Mouse (Mus musculus): ENCODE measurements around the gene Cdk17. TPM values are rescaled to one million over a fixed set of nuclear protein-coding genes. Genes with fewer than 3 reads are reported as not detected.

The Cdk17 gene
- polyA plus RNA-seq, 1 experiment: 9.5 TPM

DNA sequence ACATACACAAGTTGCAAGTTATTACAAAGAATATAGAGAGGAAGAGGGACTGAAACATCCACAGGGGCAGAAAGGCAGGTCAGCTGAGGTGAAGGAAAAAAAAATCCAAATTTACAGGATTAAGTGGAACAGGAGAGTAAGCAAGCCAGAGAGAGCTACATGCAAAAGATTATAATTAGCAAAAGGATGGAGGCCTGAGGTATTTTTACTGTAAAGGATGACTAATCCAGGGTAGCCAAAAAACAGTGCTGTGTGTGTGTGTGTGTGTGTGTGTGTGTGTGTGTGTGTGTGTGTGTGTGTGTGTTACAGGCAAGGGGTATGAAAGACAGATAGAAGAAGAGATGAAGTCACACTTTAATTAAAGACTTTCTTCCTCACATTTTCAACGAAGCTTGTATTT, 31.3 kb upstream of the Cdk17 start:
- H3K36me3 ChIP-seq (ENCODE audit: control insufficient read depth, insufficient read depth, low read length): no peaks in the 10 kb centered on the region
- no peaks in the 10 kb centered on the region for H3K4me1 ChIP-seq (ENCODE audit: control insufficient read depth, insufficient read depth, low read length)
- H3K4me3 ChIP-seq (ENCODE audit: insufficient read depth, low read depth, low read length): no peak overlapping the region
- H3K27me3 ChIP-seq (replicated peaks; ENCODE audit: control insufficient read depth, insufficient read depth, low read length): no peaks in the 10 kb centered on the region
- no peak for DNase-seq
- WGBS: 61% methylated on average over 1 of the region's 1 CpGs
- TF ChIP-seq POLR2A (IDR thresholded peaks at IDR 0.05; ENCODE audit: low read depth, low read length) (no peak), CTCF (conservative IDR thresholded peaks at IDR 0.05; ENCODE audit: insufficient read depth, insufficient read length, low read depth, low read length) (no peak)
- no peak overlapping the region for H3K27ac ChIP-seq (ENCODE audit: insufficient read depth, low read depth, low read length)

DNA sequence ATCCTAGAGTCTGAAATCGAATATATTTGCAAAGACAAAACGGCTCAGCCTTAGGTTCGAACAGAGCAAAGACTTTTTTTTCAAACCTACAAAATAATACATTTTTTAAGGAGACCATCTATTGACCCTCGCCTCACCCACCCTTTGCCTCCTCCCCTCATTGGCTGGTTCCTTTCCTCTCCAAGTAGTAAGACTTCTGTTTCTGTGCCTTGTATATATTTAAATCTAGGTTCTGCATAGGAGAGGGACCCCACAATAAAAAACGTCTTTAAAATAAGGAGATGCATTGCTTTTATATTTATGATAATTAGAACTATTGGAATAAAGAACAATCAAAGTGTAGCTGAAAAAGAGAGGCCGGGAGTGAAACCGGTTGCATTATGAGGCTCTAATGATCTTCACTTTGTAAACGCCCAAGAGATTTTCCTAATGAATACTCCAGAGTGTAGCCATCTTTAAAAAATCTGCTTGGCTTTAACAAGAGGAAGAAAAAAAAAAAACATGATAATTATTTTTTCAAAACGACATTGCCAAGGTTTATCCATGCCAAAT, 30.7 kb upstream of the Cdk17 start:
- H3K36me3 ChIP-seq (ENCODE audit: control insufficient read depth, insufficient read depth, low read length): no peaks in the 10 kb centered on the region
- no peaks in the 10 kb centered on the region for H3K27me3 ChIP-seq (replicated peaks; ENCODE audit: control insufficient read depth, insufficient read depth, low read length)
- no peak for DNase-seq
- no peak overlapping the region for H3K4me3 ChIP-seq (ENCODE audit: insufficient read depth, low read depth, low read length)
- H3K27ac ChIP-seq (ENCODE audit: insufficient read depth, low read depth, low read length): no peak overlapping the region
- TF ChIP-seq POLR2A (IDR thresholded peaks at IDR 0.05; ENCODE audit: low read depth, low read length) (no peak), CTCF (conservative IDR thresholded peaks at IDR 0.05; ENCODE audit: insufficient read depth, insufficient read length, low read depth, low read length) (no peak)
- 83% methylated on average over 9 of the region's 9 CpGs for WGBS
- H3K4me1 ChIP-seq (ENCODE audit: control insufficient read depth, insufficient read depth, low read length): no peaks in the 10 kb centered on the region

- Histone ChIP-seq H3K4me3 (ENCODE audit: insufficient read depth, low read depth, low read length) (no peak overlapping the region), H3K4me1 (ENCODE audit: control insufficient read depth, insufficient read depth, low read length) (no peaks in the 10 kb centered on the region), H3K36me3 (ENCODE audit: control insufficient read depth, insufficient read depth, low read length) (no peaks in the 10 kb centered on the region), H3K27ac (ENCODE audit: insufficient read depth, low read depth, low read length) (no peak overlapping the region), H3K27me3 (replicated peaks; ENCODE audit: control insufficient read depth, insufficient read depth, low read length) (no peaks in the 10 kb centered on the region)
- no peak for DNase-seq
- WGBS: 87% methylated on average over 10 of the region's 10 CpGs
- no peak for TF ChIP-seq CTCF (conservative IDR thresholded peaks at IDR 0.05; ENCODE audit: insufficient read depth, insufficient read length, low read depth, low read length)
- no peak for TF ChIP-seq POLR2A (IDR thresholded peaks at IDR 0.05; ENCODE audit: low read depth, low read length)
Measured at GRCm38 (mm10) chr10:93130456-93130940, 30.2 kb upstream of the Cdk17 start.

- DNase-seq: no peak
- H3K27me3 ChIP-seq (replicated peaks; ENCODE audit: control insufficient read depth, insufficient read depth, low read length): no peaks in the 10 kb centered on the region
- H3K36me3 ChIP-seq (ENCODE audit: control insufficient read depth, insufficient read depth, low read length): no peaks in the 10 kb centered on the region
- H3K27ac ChIP-seq (ENCODE audit: insufficient read depth, low read depth, low read length): no peak overlapping the region
- no peak for TF ChIP-seq CTCF (conservative IDR thresholded peaks at IDR 0.05; ENCODE audit: insufficient read depth, insufficient read length, low read depth, low read length)
- WGBS: 88% methylated on average over 9 of the region's 9 CpGs
- H3K4me1 ChIP-seq (ENCODE audit: control insufficient read depth, insufficient read depth, low read length): no peaks in the 10 kb centered on the region
- no peak overlapping the region for H3K4me3 ChIP-seq (ENCODE audit: insufficient read depth, low read depth, low read length)
Measured at GRCm38 (mm10) chr10:93131865-93132566, 28.7 kb upstream of the Cdk17 start.

- H3K27me3 ChIP-seq (replicated peaks; ENCODE audit: control insufficient read depth, insufficient read depth, low read length): no peaks in the 10 kb centered on the region
- TF ChIP-seq CTCF (conservative IDR thresholded peaks at IDR 0.05; ENCODE audit: insufficient read depth, insufficient read length, low read depth, low read length): no peak
- no peaks in the 10 kb centered on the region for H3K36me3 ChIP-seq (ENCODE audit: control insufficient read depth, insufficient read depth, low read length)
- no peak for DNase-seq
- H3K4me3 ChIP-seq (ENCODE audit: insufficient read depth, low read depth, low read length): no peak overlapping the region
- no peaks in the 10 kb centered on the region for H3K4me1 ChIP-seq (ENCODE audit: control insufficient read depth, insufficient read depth, low read length)
- 85% methylated on average over 3 of the region's 3 CpGs for WGBS
- no peak overlapping the region for H3K27ac ChIP-seq (ENCODE audit: insufficient read depth, low read depth, low read length)
Measured at GRCm38 (mm10) chr10:93138730-93139129, 21.9 kb upstream of the Cdk17 start.

DNA sequence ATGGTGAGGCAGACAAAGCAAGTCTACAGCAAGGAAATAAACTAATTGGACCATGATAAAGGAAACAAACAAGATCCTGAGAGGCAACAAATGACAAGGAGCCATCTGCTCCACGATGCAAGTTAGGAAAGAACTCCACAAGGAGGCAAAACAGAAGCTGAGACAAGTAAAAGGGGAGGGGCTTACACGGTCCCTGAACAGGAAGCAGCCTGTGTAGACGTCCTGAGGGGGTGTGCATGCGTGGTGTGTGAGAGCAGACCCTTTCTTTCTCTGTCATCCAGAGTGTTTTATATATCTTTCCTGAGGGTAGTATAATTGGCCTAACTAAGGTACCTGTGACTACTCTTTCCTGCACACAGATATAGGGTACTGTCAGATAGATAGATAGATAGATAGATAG, 19.9 kb upstream of the Cdk17 start:
- no peaks in the 10 kb centered on the region for H3K27me3 ChIP-seq (replicated peaks; ENCODE audit: control insufficient read depth, insufficient read depth, low read length)
- no peak overlapping the region for H3K4me3 ChIP-seq (ENCODE audit: insufficient read depth, low read depth, low read length)
- TF ChIP-seq POLR2A (IDR thresholded peaks at IDR 0.05; ENCODE audit: low read depth, low read length) (no peak), CTCF (conservative IDR thresholded peaks at IDR 0.05; ENCODE audit: insufficient read depth, insufficient read length, low read depth, low read length) (no peak)
- DNase-seq: no peak
- H3K27ac ChIP-seq (ENCODE audit: insufficient read depth, low read depth, low read length): no peak overlapping the region
- no peaks in the 10 kb centered on the region for H3K4me1 ChIP-seq (ENCODE audit: control insufficient read depth, insufficient read depth, low read length)
- WGBS: 51% methylated on average over 4 of the region's 4 CpGs
- H3K36me3 ChIP-seq (ENCODE audit: control insufficient read depth, insufficient read depth, low read length): no peaks in the 10 kb centered on the region

- H3K4me3 ChIP-seq (ENCODE audit: insufficient read depth, low read depth, low read length): no peak overlapping the region
- WGBS: 42% methylated on average over 8 of the region's 8 CpGs
- DNase-seq: no peak
- no peaks in the 10 kb centered on the region for H3K27me3 ChIP-seq (replicated peaks; ENCODE audit: control insufficient read depth, insufficient read depth, low read length)
- no peak overlapping the region for H3K27ac ChIP-seq (ENCODE audit: insufficient read depth, low read depth, low read length)
- H3K36me3 ChIP-seq (ENCODE audit: control insufficient read depth, insufficient read depth, low read length): no peaks in the 10 kb centered on the region
- TF ChIP-seq POLR2A (IDR thresholded peaks at IDR 0.05; ENCODE audit: low read depth, low read length) (no peak), CTCF (conservative IDR thresholded peaks at IDR 0.05; ENCODE audit: insufficient read depth, insufficient read length, low read depth, low read length) (no peak)
- H3K4me1 ChIP-seq (ENCODE audit: control insufficient read depth, insufficient read depth, low read length): no peaks in the 10 kb centered on the region
Measured at GRCm38 (mm10) chr10:93142600-93143284, 17.9 kb upstream of the Cdk17 start.

Data from kidney, adult 2 months (tissue).